ENCODE assay signal across 5 mouse cellular contexts in genomic region chr7:43267359-43267758, GRCm38 (mm10).
DNase-seq lines count a peak whose midpoint lies in the region; TF ChIP-seq lines count a peak whose summit lies in the region.
"Not testable (repeated sequence)": the region's sequence is repeated elsewhere in the genome, so short reads cannot be mapped to it uniquely, and the experiment has no call there.

No protein-coding gene starts in this region.

- peaks cover 51% of the 10 kb centered on the region for H3K4me1 ChIP-seq in E14TG2a.4 (replicated peaks; ENCODE audit: low read depth, low read length)

- H3K36me3 ChIP-seq in E14TG2a.4 (ENCODE audit: insufficient read depth, low read length): peaks cover 47% of the 10 kb centered on the region

- H3K27me3 ChIP-seq in E14TG2a.4 (ENCODE audit: insufficient read depth, low read length): not testable (repeated sequence)

- DNase-seq in ES-CJ7 (ENCODE audit: low read depth, low spot score): peak; percentile 96
- peak; percentile 94 for DNase-seq in R1 (ENCODE audit: low read depth, low spot score)
- peak; percentile 95 for DNase-seq in ZHBTc4 (ENCODE audit: low read depth, low spot score)
- peak; percentile 71 for DNase-seq in testis, postnatal 14 days (ENCODE audit: low spot score)

- not testable (repeated sequence) for TF ChIP-seq CTCF in E14TG2a.4 (conservative IDR thresholded peaks at IDR 0.05; ENCODE audit: low read length)

- H3K4me3 ChIP-seq in E14TG2a.4 (replicated peaks; ENCODE audit: low read length): peak overlapping the region; percentile 87

- not testable (repeated sequence) for H3K9me3 ChIP-seq in E14TG2a.4 (ENCODE audit: low read length)

Comparison
In these comparisons a context has a peak if more than half of its experiments do, and no peak if none do; other contexts are left out.
1. Peak in every context shown above with its lines: DNase-seq and H3K4me3 ChIP-seq.